Mouse (Mus musculus): Measurements from ENCODE around the gene Rarres2. TPM values are rescaled to one million over a fixed set of nuclear protein-coding genes. Genes with fewer than 3 reads are reported as not detected.
"Not testable (repeated sequence)": the region's sequence is repeated elsewhere in the genome, so short reads cannot be mapped to it uniquely, and the experiment has no call there.

The Rarres2 gene
- polyA plus RNA-seq, 1 experiment = not detected

GRCm38 (mm10) chr6:48537105-48537954, 35.3 kb downstream of the Rarres2 start, which contains the start of gene Atp6v0e2:
Atp6v0e2 (plus strand) TSS chr6:48537615.
- H3K4me3 ChIP-seq (replicated peaks) = peak within 1 kb of the TSS; percentile 40
- no peaks in the 10 kb centered on the region for H3K9me3 ChIP-seq (ENCODE audit: control insufficient read depth, low read length)
- no peaks in the 10 kb centered on the region for H3K27me3 ChIP-seq (ENCODE audit: control insufficient read depth)
- H3K4me1 ChIP-seq (ENCODE audit: control insufficient read depth) = peaks cover 5% of the 10 kb centered on the region
- TF ChIP-seq TAL1 (IDR thresholded peaks at IDR 0.05; ENCODE audit: low read length) (no peak), GATA1 (IDR thresholded peaks at IDR 0.05; ENCODE audit: low read length) (no peak)
- H3K36me3 ChIP-seq (ENCODE audit: control insufficient read depth) = no peaks in the 10 kb centered on the region

GRCm38 (mm10) chr6:48536091-48536490, 36.5 kb downstream of the Rarres2 start:
- H3K36me3 ChIP-seq (ENCODE audit: control insufficient read depth) = no peaks in the 10 kb centered on the region
- TF ChIP-seq GATA1 (IDR thresholded peaks at IDR 0.05; ENCODE audit: low read length) (no peak), TAL1 (IDR thresholded peaks at IDR 0.05; ENCODE audit: low read length) (no peak)
- no peaks in the 10 kb centered on the region for H3K9me3 ChIP-seq (ENCODE audit: control insufficient read depth, low read length)
- no peaks in the 10 kb centered on the region for H3K27me3 ChIP-seq (ENCODE audit: control insufficient read depth)
- no peak overlapping the region for H3K4me3 ChIP-seq (replicated peaks)
- peaks cover 5% of the 10 kb centered on the region for H3K4me1 ChIP-seq (ENCODE audit: control insufficient read depth)

DNA sequence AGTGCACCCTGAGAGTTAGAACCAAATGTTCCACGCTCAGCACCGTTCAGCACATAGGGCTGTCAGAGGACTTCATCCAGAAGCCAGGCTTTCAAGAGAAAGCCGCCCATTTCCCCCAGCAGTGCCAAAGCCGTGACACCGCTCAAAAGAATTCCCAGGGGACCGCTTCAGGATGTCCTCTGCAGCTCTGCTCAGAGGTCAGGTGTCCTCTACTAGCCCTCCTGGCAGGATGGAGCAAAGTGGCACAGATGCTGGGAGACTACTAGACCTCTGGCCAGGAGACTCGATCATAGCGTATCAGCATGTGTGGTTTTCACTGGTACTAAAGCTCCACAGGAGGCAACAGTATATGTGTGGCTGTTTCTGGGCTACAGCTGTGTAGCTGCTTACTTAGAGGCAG, 37.7 kb downstream of the Rarres2 start:
- no peak for TF ChIP-seq TAL1 (IDR thresholded peaks at IDR 0.05; ENCODE audit: low read length)
- no peak for TF ChIP-seq GATA1 (IDR thresholded peaks at IDR 0.05; ENCODE audit: low read length)
- Histone ChIP-seq H3K4me3 (replicated peaks) (no peak overlapping the region), H3K36me3 (ENCODE audit: control insufficient read depth) (no peaks in the 10 kb centered on the region), H3K27me3 (ENCODE audit: control insufficient read depth) (no peaks in the 10 kb centered on the region), H3K9me3 (ENCODE audit: control insufficient read depth, low read length) (no peaks in the 10 kb centered on the region), H3K4me1 (ENCODE audit: control insufficient read depth) (peaks cover 5% of the 10 kb centered on the region)

DNA sequence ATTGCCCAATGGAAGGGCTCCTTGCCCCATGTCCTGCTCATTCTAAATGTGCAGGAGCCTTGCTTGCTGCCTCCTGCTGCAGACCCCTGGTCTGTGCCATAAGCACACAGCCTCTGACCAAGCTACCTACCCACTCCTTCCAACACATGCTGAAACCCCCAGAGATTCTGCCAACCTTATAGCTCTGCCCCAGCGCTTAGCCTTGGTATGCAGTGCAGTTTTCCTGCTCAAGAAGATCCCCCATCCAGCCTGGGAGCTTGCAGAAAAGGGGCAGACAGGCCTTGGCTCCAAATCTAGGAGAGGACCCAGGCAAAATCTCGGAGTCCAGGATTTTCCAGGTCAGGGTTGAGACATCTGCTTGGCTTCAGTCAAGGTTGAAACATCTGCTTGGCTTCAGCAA, 39.1 kb downstream of the Rarres2 start:
- peaks cover 5% of the 10 kb centered on the region for H3K4me1 ChIP-seq (ENCODE audit: control insufficient read depth)
- H3K36me3 ChIP-seq (ENCODE audit: control insufficient read depth) = peaks cover 10% of the 10 kb centered on the region
- TF ChIP-seq GATA1 (IDR thresholded peaks at IDR 0.05; ENCODE audit: low read length) (no peak), TAL1 (IDR thresholded peaks at IDR 0.05; ENCODE audit: low read length) (no peak)
- H3K9me3 ChIP-seq (ENCODE audit: control insufficient read depth, low read length) = no peaks in the 10 kb centered on the region
- no peaks in the 10 kb centered on the region for H3K27me3 ChIP-seq (ENCODE audit: control insufficient read depth)
- no peak overlapping the region for H3K4me3 ChIP-seq (replicated peaks)

DNA sequence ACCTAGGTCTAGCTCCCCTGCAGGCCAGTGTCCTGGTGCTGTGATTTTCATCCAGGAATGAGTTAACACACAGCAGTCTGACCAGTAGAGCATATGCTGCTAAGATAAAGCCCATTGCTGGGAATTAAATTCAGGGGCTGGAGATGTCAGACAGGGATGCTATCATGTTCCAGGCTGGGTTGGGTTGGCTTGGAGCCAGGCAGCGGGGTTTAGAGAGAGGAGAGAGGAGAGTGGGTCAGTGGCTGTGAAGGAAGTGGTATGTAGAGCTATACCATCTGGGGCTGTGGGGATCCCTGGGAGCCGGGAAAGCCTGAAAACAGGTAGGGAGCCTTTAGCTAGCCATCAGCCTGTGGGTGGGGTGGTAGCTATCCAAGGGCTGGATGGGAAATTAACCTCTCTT, 41.7 kb downstream of the Rarres2 start:
- Histone ChIP-seq H3K36me3 (ENCODE audit: control insufficient read depth) (peaks cover 10% of the 10 kb centered on the region), H3K27me3 (ENCODE audit: control insufficient read depth) (no peaks in the 10 kb centered on the region)
- TF ChIP-seq TAL1 (IDR thresholded peaks at IDR 0.05; ENCODE audit: low read length) = no peak
- no peak for TF ChIP-seq GATA1 (IDR thresholded peaks at IDR 0.05; ENCODE audit: low read length)

DNA sequence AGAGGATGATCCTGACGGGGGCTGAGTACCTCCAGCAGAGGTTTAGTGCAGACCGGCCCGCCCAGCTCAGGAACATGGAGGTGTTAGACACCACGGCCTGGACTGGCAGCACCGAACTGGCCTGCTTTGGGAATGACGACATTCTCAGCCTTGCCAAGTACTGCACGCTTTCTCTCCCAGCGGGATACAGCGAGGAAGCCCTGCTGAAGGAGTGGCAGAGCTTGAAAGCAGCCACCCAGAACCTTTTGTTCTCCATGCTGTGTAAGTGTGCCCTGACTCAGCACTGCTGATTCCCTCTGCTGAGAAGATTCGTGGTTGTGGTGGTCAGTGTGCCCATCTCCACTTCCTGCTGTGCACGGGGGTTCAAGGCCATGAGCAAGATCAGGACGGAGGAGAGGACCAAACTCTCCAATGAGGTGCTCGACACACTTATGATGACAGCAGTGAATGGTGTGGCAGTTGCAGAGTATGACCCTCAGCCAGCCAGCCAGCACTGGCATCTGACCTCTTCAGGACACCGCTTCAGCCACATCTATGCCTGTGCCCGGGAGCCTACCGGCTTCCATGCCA, 42.6 kb downstream of the Rarres2 start:
- no peak for TF ChIP-seq GATA1 (IDR thresholded peaks at IDR 0.05; ENCODE audit: low read length)
- no peak for TF ChIP-seq TAL1 (IDR thresholded peaks at IDR 0.05; ENCODE audit: low read length)
- Histone ChIP-seq H3K27me3 (ENCODE audit: control insufficient read depth) (no peaks in the 10 kb centered on the region), H3K4me3 (replicated peaks) (no peak overlapping the region), H3K9me3 (ENCODE audit: control insufficient read depth, low read length) (no peaks in the 10 kb centered on the region), H3K36me3 (ENCODE audit: control insufficient read depth) (peaks cover 10% of the 10 kb centered on the region), H3K4me1 (ENCODE audit: control insufficient read depth) (no peaks in the 10 kb centered on the region)

More for the DNA sequence above, 41.7 kb downstream of the Rarres2 start:
- Histone ChIP-seq H3K4me1 (ENCODE audit: control insufficient read depth) (no peaks in the 10 kb centered on the region), H3K4me3 (replicated peaks) (no peak overlapping the region), H3K9me3 (ENCODE audit: control insufficient read depth, low read length) (no peaks in the 10 kb centered on the region)

- no peak for TF ChIP-seq TAL1 (IDR thresholded peaks at IDR 0.05; ENCODE audit: low read length)
- no peak for TF ChIP-seq GATA1 (IDR thresholded peaks at IDR 0.05; ENCODE audit: low read length)
- no peaks in the 10 kb centered on the region for H3K9me3 ChIP-seq (ENCODE audit: control insufficient read depth, low read length)
- peaks cover 10% of the 10 kb centered on the region for H3K36me3 ChIP-seq (ENCODE audit: control insufficient read depth)
- no peaks in the 10 kb centered on the region for H3K4me1 ChIP-seq (ENCODE audit: control insufficient read depth)
- H3K4me3 ChIP-seq (replicated peaks) = no peak overlapping the region
- no peaks in the 10 kb centered on the region for H3K27me3 ChIP-seq (ENCODE audit: control insufficient read depth)
Observed at GRCm38 (mm10) chr6:48529261-48529660, 43.3 kb downstream of the Rarres2 start.

DNA sequence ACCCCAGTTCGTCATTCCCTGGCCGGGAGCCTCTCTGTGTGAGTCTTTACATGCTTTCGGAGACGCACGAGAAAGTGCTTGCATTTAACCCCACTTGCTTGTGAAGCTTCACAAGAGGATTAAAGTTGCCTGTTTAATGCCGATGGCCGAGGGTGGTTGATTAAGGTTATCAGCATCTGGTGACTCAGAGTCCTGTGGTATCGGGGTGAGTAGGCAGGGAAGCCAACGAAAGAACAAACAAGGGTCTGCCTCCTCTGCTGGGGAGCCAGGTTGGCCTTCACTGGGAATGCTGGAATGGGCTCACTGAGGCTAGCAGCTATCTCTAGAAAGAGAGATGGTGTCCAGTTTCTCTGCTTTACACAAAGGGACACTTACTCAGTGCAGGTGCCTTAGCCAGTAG, 44.7 kb downstream of the Rarres2 start:
- no peak overlapping the region for H3K4me3 ChIP-seq (replicated peaks)
- H3K27me3 ChIP-seq (ENCODE audit: control insufficient read depth) = no peaks in the 10 kb centered on the region
- no peaks in the 10 kb centered on the region for H3K4me1 ChIP-seq (ENCODE audit: control insufficient read depth)

GRCm38 (mm10) chr6:48524882-48525281, 47.7 kb downstream of the Rarres2 start:
- not testable (repeated sequence) for H3K4me1 ChIP-seq (ENCODE audit: control insufficient read depth)

More for the DNA sequence above, 44.7 kb downstream of the Rarres2 start:
- TF ChIP-seq TAL1 (IDR thresholded peaks at IDR 0.05; ENCODE audit: low read length) (no peak), GATA1 (IDR thresholded peaks at IDR 0.05; ENCODE audit: low read length) (no peak)
- Histone ChIP-seq H3K9me3 (ENCODE audit: control insufficient read depth, low read length) (no peaks in the 10 kb centered on the region), H3K36me3 (ENCODE audit: control insufficient read depth) (peaks cover 10% of the 10 kb centered on the region)

More at GRCm38 (mm10) chr6:48524882-48525281, 47.7 kb downstream of the Rarres2 start:
- not testable (repeated sequence) for H3K9me3 ChIP-seq (ENCODE audit: control insufficient read depth, low read length); H3K4me3 ChIP-seq (replicated peaks); H3K27me3 ChIP-seq (ENCODE audit: control insufficient read depth)
- H3K36me3 ChIP-seq (ENCODE audit: control insufficient read depth) = peaks cover 10% of the 10 kb centered on the region

Other genes starting within 250 kb of the Rarres2 start
- gene Krba1, start 177.2 kb downstream of the Rarres2 start, polyA plus RNA-seq (2012) = 0.06 and 0.11 TPM in 2 replicates
- 0.07 TPM in 2 replicates for gene Zfp467, start 127.0 kb downstream of the Rarres2 start, polyA plus RNA-seq (2012)
- gene Sspo, start 124.6 kb downstream of the Rarres2 start, polyA plus RNA-seq (2012) = not detected in 2 replicates
- 0.06 TPM in 1 of 2 replicates, not detected in the other for gene Atp6v0e2, start 35.2 kb downstream of the Rarres2 start, polyA plus RNA-seq (2012)
- gene Lrrc61, start 18.0 kb downstream of the Rarres2 start, polyA plus RNA-seq (2012) = 0.05 and 0.27 TPM in 2 replicates
- gene Gm45021, start 16.8 kb upstream of the Rarres2 start, polyA plus RNA-seq (2012) = not detected in 2 replicates
- 0.06 and 0.15 TPM in 2 replicates for gene Repin1, start 21.1 kb upstream of the Rarres2 start, polyA plus RNA-seq (2012)
- gene Gm44965, start 21.2 kb upstream of the Rarres2 start, polyA plus RNA-seq (2012) = not detected in 2 replicates
- 0.03 TPM in 2 replicates for gene Zfp775, start 29.3 kb upstream of the Rarres2 start, polyA plus RNA-seq (2012)
- 0.02 TPM in 1 of 2 replicates, not detected in the other for gene AI854703, start 54.0 kb upstream of the Rarres2 start, polyA plus RNA-seq (2012)
- not detected in 2 replicates for gene Gimap8, start 74.4 kb upstream of the Rarres2 start, polyA plus RNA-seq (2012)
- gene Gimap9, start 103.3 kb upstream of the Rarres2 start, polyA plus RNA-seq (2012) = 0.05 TPM in 1 of 2 replicates, not detected in the other
- gene Gimap4, start 111.8 kb upstream of the Rarres2 start, polyA plus RNA-seq (2012) = not detected in 2 replicates
- not detected in 2 replicates for gene Gimap6, start 135.4 kb upstream of the Rarres2 start, polyA plus RNA-seq (2012)
- not detected in 2 replicates for gene Gm28053, start 145.8 kb upstream of the Rarres2 start, polyA plus RNA-seq (2012)
- not detected in 2 replicates for gene Gimap7, start 145.8 kb upstream of the Rarres2 start, polyA plus RNA-seq (2012)
- 0.02 and 0.03 TPM in 2 replicates for gene Gimap1, start 166.3 kb upstream of the Rarres2 start, polyA plus RNA-seq (2012)
- 0.04 and 0.05 TPM in 2 replicates for gene Gimap5, start 173.4 kb upstream of the Rarres2 start, polyA plus RNA-seq (2012)
- gene Gimap3, start 198.1 kb upstream of the Rarres2 start, polyA plus RNA-seq (2012) = 0.02 TPM in 1 of 2 replicates, not detected in the other